Mouse (Mus musculus): ENCODE data around the gene Carmil3.
A peak's percentile ranks its signal among the peaks of the same experiment; 100 is the strongest.

The Carmil3 gene

GRCm38 (mm10) chr14:55495509-55496240, 5.2 kb downstream of the Carmil3 start:
- DNase-seq (ENCODE audit: low read depth, low spot score) = no peak

GRCm38 (mm10) chr14:55496761-55497448, 6.5 kb downstream of the Carmil3 start:
- DNase-seq (ENCODE audit: low read depth, low spot score) = no peak

- DNase-seq (ENCODE audit: low read depth, low spot score) = peak; percentile 80
Measured at GRCm38 (mm10) chr14:55497449-55497821, 7.0 kb downstream of the Carmil3 start.

- DNase-seq (ENCODE audit: low read depth, low spot score) = no peak
Measured at GRCm38 (mm10) chr14:55505612-55506011, 15.2 kb downstream of the Carmil3 start.

- DNase-seq (ENCODE audit: low read depth, low spot score) = no peak
Measured at GRCm38 (mm10) chr14:55507801-55508200, 17.4 kb downstream of the Carmil3 start.

GRCm38 (mm10) chr14:55509540-55509939, 19.1 kb downstream of the Carmil3 start:
- no peak for DNase-seq (ENCODE audit: low read depth, low spot score)

GRCm38 (mm10) chr14:55510125-55510731, 19.8 kb downstream of the Carmil3 start, which contains the start of gene Cpne6:
Gene Cpne6, plus strand, starts transcription at chr14:55510445.
- DNase-seq (ENCODE audit: low read depth, low spot score) = no peak

GRCm38 (mm10) chr14:55511037-55511436, 20.6 kb downstream of the Carmil3 start:
- DNase-seq (ENCODE audit: low read depth, low spot score) = no peak

GRCm38 (mm10) chr14:55513927-55514326, 23.5 kb downstream of the Carmil3 start:
- no peak for DNase-seq (ENCODE audit: low read depth, low spot score)

GRCm38 (mm10) chr14:55515846-55516245, 25.4 kb downstream of the Carmil3 start:
- DNase-seq (ENCODE audit: low read depth, low spot score) = no peak

GRCm38 (mm10) chr14:55518897-55519296, 28.4 kb downstream of the Carmil3 start:
- no peak for DNase-seq (ENCODE audit: low read depth, low spot score)

GRCm38 (mm10) chr14:55519604-55520003, 29.2 kb downstream of the Carmil3 start:
- DNase-seq (ENCODE audit: low read depth, low spot score) = no peak

- no peak for DNase-seq (ENCODE audit: low read depth, low spot score)
Measured at GRCm38 (mm10) chr14:55520451-55521361, 30.3 kb downstream of the Carmil3 start.

- DNase-seq (ENCODE audit: low read depth, low spot score) = no peak
Measured at GRCm38 (mm10) chr14:55524062-55524461, 33.6 kb downstream of the Carmil3 start.

GRCm38 (mm10) chr14:55524785-55525184, 34.3 kb downstream of the Carmil3 start, which contains the start of gene Nrl:
Gene Nrl, minus strand, starts transcription at chr14:55524981.
- DNase-seq (ENCODE audit: low read depth, low spot score) = no peak

- DNase-seq (ENCODE audit: low read depth, low spot score) = no peak
Measured at GRCm38 (mm10) chr14:55526674-55527073, 36.2 kb downstream of the Carmil3 start.

- DNase-seq (ENCODE audit: low read depth, low spot score) = peak; percentile 68
Measured at GRCm38 (mm10) chr14:55527940-55528339, 37.5 kb downstream of the Carmil3 start.

GRCm38 (mm10) chr14:55536116-55536745, 45.8 kb downstream of the Carmil3 start:
- DNase-seq (ENCODE audit: low read depth, low spot score) = peak; percentile 38

- DNase-seq (ENCODE audit: low read depth, low spot score) = peak; percentile 95
Measured at GRCm38 (mm10) chr14:55540067-55540786, 49.8 kb downstream of the Carmil3 start, which contains the start of gene Pck2. Gene Pck2, plus strand, starts transcription at chr14:55540266.

- peak; percentile 78 for DNase-seq (ENCODE audit: low read depth, low spot score)
Measured at GRCm38 (mm10) chr14:55540787-55541321, 50.4 kb downstream of the Carmil3 start.

Measured in 3T3-L1 (cell line).